Mouse (Mus musculus): ENCODE results near the gene Phf10. TPM values are rescaled to one million over a fixed set of nuclear protein-coding genes. Genes with fewer than 3 reads are reported as not detected.
"Not testable (repeated sequence)": the region's sequence is repeated elsewhere in the genome, so short reads cannot be mapped to it uniquely, and the experiment has no call there.

Gene Phf10
- total RNA-seq, 1 experiment from 2014 or later = 28.4 TPM

- no peak for ATAC-seq (replicated peaks; ENCODE audit: insufficient number of reproducible peaks, low FRiP score, low TSS enrichment, poor library complexity, severe bottlenecking)
These were observed 11.8 kb downstream of the Phf10 start for GRCm38 (mm10) chr17:14949161-14949827.

GRCm38 (mm10) chr17:14944551-14944950 lies 16.5 kb downstream of the Phf10 start:
- ATAC-seq (replicated peaks; ENCODE audit: insufficient number of reproducible peaks, low FRiP score, low TSS enrichment, poor library complexity, severe bottlenecking) = no peak

- ATAC-seq (replicated peaks; ENCODE audit: insufficient number of reproducible peaks, low FRiP score, low TSS enrichment, poor library complexity, severe bottlenecking) = 0 out of 2 replicates have a peak, but pooled peaks have one; percentile 6
These were observed 17.4 kb downstream of the Phf10 start for GRCm38 (mm10) chr17:14943729-14944059.

GRCm38 (mm10) chr17:14943009-14943728 lies 17.9 kb downstream of the Phf10 start, which contains the start of the genes Wdr27 and 1600012H06Rik:
Gene Wdr27, minus strand, starts transcription at chr17:14943158.
Gene 1600012H06Rik, plus strand, starts transcription at chr17:14943184.
- ATAC-seq (replicated peaks; ENCODE audit: insufficient number of reproducible peaks, low FRiP score, low TSS enrichment, poor library complexity, severe bottlenecking) = peak; percentile 98

- ATAC-seq (replicated peaks; ENCODE audit: insufficient number of reproducible peaks, low FRiP score, low TSS enrichment, poor library complexity, severe bottlenecking) = not testable (repeated sequence)
These were observed 18.9 kb downstream of the Phf10 start for GRCm38 (mm10) chr17:14942181-14942580.

GRCm38 (mm10) chr17:14935841-14936605 lies 25.1 kb downstream of the Phf10 start:
- no peak for ATAC-seq (replicated peaks; ENCODE audit: insufficient number of reproducible peaks, low FRiP score, low TSS enrichment, poor library complexity, severe bottlenecking)

GRCm38 (mm10) chr17:14935280-14935679 lies 25.8 kb downstream of the Phf10 start:
- ATAC-seq (replicated peaks; ENCODE audit: insufficient number of reproducible peaks, low FRiP score, low TSS enrichment, poor library complexity, severe bottlenecking) = not testable (repeated sequence)

GRCm38 (mm10) chr17:14931469-14931868 lies 29.6 kb downstream of the Phf10 start:
- no peak for ATAC-seq (replicated peaks; ENCODE audit: insufficient number of reproducible peaks, low FRiP score, low TSS enrichment, poor library complexity, severe bottlenecking)

- ATAC-seq (replicated peaks; ENCODE audit: insufficient number of reproducible peaks, low FRiP score, low TSS enrichment, poor library complexity, severe bottlenecking) = no peak
These were observed 30.4 kb downstream of the Phf10 start for GRCm38 (mm10) chr17:14930697-14931096.

GRCm38 (mm10) chr17:14928631-14929030 lies 32.4 kb downstream of the Phf10 start:
- ATAC-seq (replicated peaks; ENCODE audit: insufficient number of reproducible peaks, low FRiP score, low TSS enrichment, poor library complexity, severe bottlenecking) = no peak

- ATAC-seq (replicated peaks; ENCODE audit: insufficient number of reproducible peaks, low FRiP score, low TSS enrichment, poor library complexity, severe bottlenecking) = no peak
These were observed 33.3 kb downstream of the Phf10 start for GRCm38 (mm10) chr17:14927644-14928218.

GRCm38 (mm10) chr17:14921582-14921981 lies 39.5 kb downstream of the Phf10 start:
- ATAC-seq (replicated peaks; ENCODE audit: insufficient number of reproducible peaks, low FRiP score, low TSS enrichment, poor library complexity, severe bottlenecking) = no peak

GRCm38 (mm10) chr17:14917866-14918265 lies 43.2 kb downstream of the Phf10 start:
- ATAC-seq (replicated peaks; ENCODE audit: insufficient number of reproducible peaks, low FRiP score, low TSS enrichment, poor library complexity, severe bottlenecking) = no peak

GRCm38 (mm10) chr17:14914401-14914800 lies 46.7 kb downstream of the Phf10 start:
- ATAC-seq (replicated peaks; ENCODE audit: insufficient number of reproducible peaks, low FRiP score, low TSS enrichment, poor library complexity, severe bottlenecking) = no peak

GRCm38 (mm10) chr17:14912981-14913380 lies 48.1 kb downstream of the Phf10 start:
- ATAC-seq (replicated peaks; ENCODE audit: insufficient number of reproducible peaks, low FRiP score, low TSS enrichment, poor library complexity, severe bottlenecking) = no peak

GRCm38 (mm10) chr17:14912420-14912819 lies 48.7 kb downstream of the Phf10 start:
- no peak for ATAC-seq (replicated peaks; ENCODE audit: insufficient number of reproducible peaks, low FRiP score, low TSS enrichment, poor library complexity, severe bottlenecking)

- no peak for ATAC-seq (replicated peaks; ENCODE audit: insufficient number of reproducible peaks, low FRiP score, low TSS enrichment, poor library complexity, severe bottlenecking)
These were observed 50.3 kb downstream of the Phf10 start for GRCm38 (mm10) chr17:14910771-14911170.

- no peak for ATAC-seq (replicated peaks; ENCODE audit: insufficient number of reproducible peaks, low FRiP score, low TSS enrichment, poor library complexity, severe bottlenecking)
These were observed 51.7 kb downstream of the Phf10 start for GRCm38 (mm10) chr17:14909331-14909730.

- no peak for ATAC-seq (replicated peaks; ENCODE audit: insufficient number of reproducible peaks, low FRiP score, low TSS enrichment, poor library complexity, severe bottlenecking)
These were observed 53.9 kb downstream of the Phf10 start for GRCm38 (mm10) chr17:14907136-14907535.
